Mouse (Mus musculus) thymus, adult 2 months (tissue): Measurements from ENCODE around the gene Srprb. TPM values are rescaled to one million over a fixed set of nuclear protein-coding genes. Genes with fewer than 3 reads are reported as not detected.

ENCODE experiments used
- DNase-seq: peaks from one replicate; pipeline ENCODE4 v3.0.0; 2021
- H3K27ac ChIP-seq: fragments of 200-500 bp; 2 replicates; pipeline ENCODE4 v1.5.1; 2012; ENCODE audit warnings: low read length, control low read depth; ENCODE audit not compliant: control insufficient read depth, insufficient read depth
- H3K27me3 ChIP-seq: fragments of 200-500 bp; 2 replicates; pipeline ENCODE4 v1.6.1; 2012; ENCODE audit warnings: mild to moderate bottlenecking, low read length, moderate library complexity, mixed read lengths; ENCODE audit not compliant: control insufficient read depth, insufficient read depth
- H3K36me3 ChIP-seq: fragments of 200-500 bp; 2 replicates; pipeline ENCODE4 v1.6.1; 2012; ENCODE audit warnings: mild to moderate bottlenecking, low read length, moderate library complexity; ENCODE audit not compliant: control insufficient read depth, insufficient read depth
- H3K4me1 ChIP-seq: fragments of 200-500 bp; replicated peaks from 2 replicates; pipeline ENCODE4 v1.6.1; 2012; ENCODE audit warnings: low read length; ENCODE audit not compliant: control insufficient read depth, insufficient read depth
- H3K4me3 ChIP-seq: fragments of 200-500 bp; 2 replicates; pipeline ENCODE4 v1.5.1; 2012; ENCODE audit warnings: mild to moderate bottlenecking, low read length, control low read depth, moderate library complexity; ENCODE audit not compliant: control insufficient read depth, insufficient read depth
- CTCF ChIP-seq: fragments of 200-500 bp; IDR thresholded peaks from 2 replicates; pipeline ENCODE4 v1.5.1; 2012; ENCODE audit warnings: mild to moderate bottlenecking, control low read depth, low read length, moderate library complexity, borderline replicate concordance; ENCODE audit not compliant: control insufficient read depth, poor library complexity, insufficient read depth; ENCODE audit errors: extremely low read depth
- POLR2A ChIP-seq: fragments of 200-500 bp; IDR thresholded peaks from 2 replicates; pipeline ENCODE4 v1.6.1; 2012; ENCODE audit warnings: mild to moderate bottlenecking, low read length, control low read depth, moderate library complexity; ENCODE audit not compliant: control insufficient read depth, poor library complexity, insufficient read depth; ENCODE audit errors: extremely low read depth
- WGBS: fragments of 180-500 bp; shearing (Covaris S2); methylation state at CpG from one replicate; pipeline ENCODE4 v1.1.7; 2018; 5-methylcytosine and 5-hydroxymethylcytosine counted together
- polyA plus RNA-seq: library from polyadenylated mRNA; depleted of rRNA; stranded (reverse); fragments of >200 nt; gene quantifications from 2 replicates; pipeline ENCODE4 v1.2.3, GENCODE M21; 2012

Srprb gene
- polyA plus RNA-seq, 1 experiment = 51.3 TPM

DNA sequence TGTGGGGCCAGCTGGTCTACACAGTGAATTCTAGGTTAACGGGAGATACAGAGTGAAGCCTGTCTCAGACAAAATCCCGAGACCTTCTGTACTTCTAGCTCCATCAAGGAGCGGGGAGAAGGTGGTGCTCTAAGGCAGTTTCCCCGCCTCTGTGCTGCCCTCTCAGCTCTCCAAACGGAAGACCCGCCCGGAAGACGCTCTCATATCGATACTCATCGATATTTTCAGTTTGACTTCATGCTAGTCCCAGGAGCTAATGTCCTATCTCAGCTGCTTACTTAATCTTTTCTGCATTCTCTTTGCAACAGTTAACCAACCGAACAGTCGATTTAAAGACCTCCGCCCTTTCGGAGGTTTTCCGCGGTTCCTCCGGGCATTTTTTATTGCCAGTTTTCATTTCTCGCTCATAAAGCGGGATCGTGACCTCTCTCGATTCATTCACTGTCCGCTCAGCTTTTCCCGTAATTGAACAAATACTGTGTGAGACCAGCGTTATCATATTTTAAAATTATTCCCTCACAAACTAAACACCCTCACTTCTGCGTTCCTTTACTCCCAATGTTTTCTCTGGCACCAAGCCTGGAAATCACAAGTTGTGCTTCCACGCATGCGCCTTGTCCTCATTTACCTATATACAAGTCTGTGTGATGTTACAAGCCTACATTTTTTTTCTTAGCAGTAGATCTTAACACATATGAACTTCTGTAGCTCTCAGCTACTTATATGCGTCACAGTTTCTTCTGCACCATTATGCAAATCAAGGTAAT, 10.9 kb upstream of the Srprb start:
- no peak for TF ChIP-seq CTCF
- no peak for TF ChIP-seq POLR2A
- WGBS = 94% methylated on average over 28 of the region's 28 CpGs
- Histone ChIP-seq H3K4me1 (no peaks in the 10 kb centered on the region), H3K27ac (no peak overlapping the region), H3K27me3 (no peaks in the 10 kb centered on the region), H3K36me3 (no peaks in the 10 kb centered on the region), H3K4me3 (no peak overlapping the region)
- no peak for DNase-seq

DNA sequence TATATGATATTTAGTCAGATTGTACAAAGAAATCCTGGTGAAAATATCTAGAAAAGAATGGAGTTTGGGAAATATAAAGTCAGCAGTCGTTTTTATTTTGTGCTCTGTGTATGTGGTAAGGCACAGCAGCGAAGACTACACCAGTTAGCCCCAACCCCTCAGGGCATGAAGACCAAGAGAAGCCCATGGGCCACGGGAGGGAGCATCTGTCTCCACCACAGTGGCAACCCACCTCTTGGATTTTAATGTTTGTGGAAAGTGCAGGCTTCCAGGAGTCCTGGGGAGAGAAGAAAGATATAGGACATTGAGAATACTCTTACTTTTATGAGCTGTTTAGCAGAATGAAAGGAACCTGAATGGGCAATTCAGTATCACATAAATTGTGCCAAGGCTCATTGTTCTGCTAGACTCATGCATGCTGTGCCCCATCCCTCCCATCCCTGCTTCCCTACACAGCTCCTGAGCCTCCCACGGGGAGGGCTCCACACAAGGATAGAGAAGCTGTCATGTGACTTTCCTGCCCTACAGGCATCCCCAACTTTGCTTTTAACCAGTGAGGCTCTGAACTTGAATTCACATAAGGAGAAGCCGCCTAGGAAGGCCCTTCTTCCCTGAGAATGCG, 7.0 kb upstream of the Srprb start:
- no peak overlapping the region for H3K27ac ChIP-seq
- no peaks in the 10 kb centered on the region for H3K36me3 ChIP-seq
- H3K4me1 ChIP-seq = no peaks in the 10 kb centered on the region
- no peaks in the 10 kb centered on the region for H3K27me3 ChIP-seq
- WGBS = 93% methylated on average over 6 of the region's 6 CpGs
- no peak for TF ChIP-seq CTCF
- TF ChIP-seq POLR2A = no peak
- H3K4me3 ChIP-seq = no peak overlapping the region
- no peak for DNase-seq

- Histone ChIP-seq H3K36me3 (no peaks in the 10 kb centered on the region), H3K4me3 (no peak overlapping the region), H3K27me3 (no peaks in the 10 kb centered on the region), H3K27ac (no peak overlapping the region), H3K4me1 (no peaks in the 10 kb centered on the region)
- TF ChIP-seq CTCF = peak; percentile 82; the same call in 1 of the 2 replicates
- TF ChIP-seq POLR2A = no peak
- peak; percentile 69 for DNase-seq
- WGBS = 12% methylated on average over 16 of the region's 16 CpGs
These were observed 5.9 kb upstream of the Srprb start for GRCm38 (mm10) chr9:103207846-103208245.

- 89% methylated on average over 5 of the region's 5 CpGs for WGBS
- no peak for DNase-seq
- Histone ChIP-seq H3K4me1 (no peaks in the 10 kb centered on the region), H3K27me3 (no peaks in the 10 kb centered on the region), H3K36me3 (no peaks in the 10 kb centered on the region), H3K27ac (no peak overlapping the region), H3K4me3 (no peak overlapping the region)
- TF ChIP-seq POLR2A (no peak), CTCF (no peak)
These were observed 3.8 kb upstream of the Srprb start for GRCm38 (mm10) chr9:103205786-103206185.

DNA sequence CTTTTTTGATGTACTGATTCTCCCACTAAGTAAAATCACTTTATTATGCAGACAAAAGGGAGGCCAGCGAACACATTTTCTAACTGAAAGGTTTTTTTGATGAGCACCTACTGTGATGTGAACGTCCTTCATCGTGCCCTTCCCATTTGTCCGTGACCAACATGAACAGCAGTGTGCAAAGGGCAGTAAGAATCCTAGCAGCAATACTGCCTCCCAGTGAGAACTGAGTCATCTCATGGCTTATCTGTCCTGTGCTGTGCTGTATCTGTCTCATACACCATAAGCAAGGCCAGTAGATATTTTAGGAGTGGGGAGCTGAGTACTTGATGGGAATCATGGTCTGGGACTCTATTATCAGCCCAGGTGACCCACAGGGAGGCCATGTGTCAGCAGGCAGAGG, 13.5 kb downstream of the Srprb start:
- WGBS = 98% methylated on average over 4 of the region's 4 CpGs
- no peak for DNase-seq
- Histone ChIP-seq H3K27ac (no peak overlapping the region), H3K4me1 (no peaks in the 10 kb centered on the region), H3K4me3 (no peak overlapping the region), H3K36me3 (peaks cover 8% of the 10 kb centered on the region; the same call in 1 of the 2 replicates), H3K27me3 (no peaks in the 10 kb centered on the region)
- no peak for TF ChIP-seq CTCF
- TF ChIP-seq POLR2A = no peak

GRCm38 (mm10) chr9:103186747-103187146, 15.2 kb downstream of the Srprb start:
- WGBS = 90% methylated on average over 9 of the region's 9 CpGs
- Histone ChIP-seq H3K36me3 (peaks cover 8% of the 10 kb centered on the region; the same call in 1 of the 2 replicates), H3K27ac (no peak overlapping the region), H3K27me3 (no peaks in the 10 kb centered on the region), H3K4me3 (no peak overlapping the region), H3K4me1 (no peaks in the 10 kb centered on the region)
- no peak for TF ChIP-seq CTCF
- no peak for TF ChIP-seq POLR2A
- no peak for DNase-seq

DNA sequence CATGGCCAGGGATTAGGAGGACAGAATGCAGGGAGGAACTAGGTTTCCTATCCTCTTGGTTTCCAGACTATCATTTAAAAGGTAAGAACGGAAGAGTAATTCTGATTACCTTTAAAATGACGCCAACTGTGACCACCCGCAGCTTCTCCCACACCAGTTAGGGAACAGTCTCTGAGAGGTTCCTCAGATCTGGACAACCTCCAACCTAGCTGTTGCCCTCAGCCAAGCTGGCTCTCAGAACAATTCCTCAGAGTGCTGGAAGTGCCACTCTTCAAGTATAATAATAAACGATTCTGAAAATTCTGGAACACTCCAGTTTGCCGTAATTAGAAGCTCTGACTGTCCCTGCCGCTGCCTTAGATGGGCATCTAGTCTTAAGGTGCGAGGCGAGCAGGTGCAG, 16.0 kb downstream of the Srprb start:
- no peak overlapping the region for H3K27ac ChIP-seq
- 0 out of 2 replicates have a peak, but pooled peaks cover under 1% of the 10 kb centered on the region for H3K4me1 ChIP-seq
- 96% methylated on average over 8 of the region's 8 CpGs for WGBS
- H3K27me3 ChIP-seq = no peaks in the 10 kb centered on the region
- no peak for TF ChIP-seq CTCF
- no peak for TF ChIP-seq POLR2A
- H3K36me3 ChIP-seq = peaks cover 8% of the 10 kb centered on the region; the same call in 1 of the 2 replicates
- no peak overlapping the region for H3K4me3 ChIP-seq
- DNase-seq = no peak
